ENCODE assay signal across 9 mouse cellular contexts in the genomic region with DNA sequence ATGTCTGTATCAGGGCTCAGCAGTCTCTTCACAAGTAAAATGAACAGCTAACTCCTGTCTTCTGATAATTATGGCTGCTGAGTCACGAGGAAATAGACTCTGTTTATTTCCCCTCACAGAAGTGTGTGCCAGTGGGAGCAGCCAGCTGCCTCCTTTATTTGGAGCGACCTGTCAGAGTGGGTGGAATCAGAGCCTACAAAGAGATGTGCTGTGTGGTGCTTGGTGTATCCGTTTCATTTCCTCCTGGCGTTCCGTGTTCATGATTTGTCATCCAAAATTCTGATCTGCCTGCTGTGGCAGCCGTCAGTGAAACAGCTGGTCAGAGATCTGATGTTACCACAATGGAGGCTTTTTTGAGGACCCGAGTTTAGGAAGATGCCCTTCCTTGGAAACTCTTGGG. TPM values are rescaled to one million over a fixed set of nuclear protein-coding genes. Genes with fewer than 3 reads are reported as not detected.
DNase-seq lines count a peak whose midpoint lies in the region; ATAC-seq and TF ChIP-seq lines count a peak whose summit lies in the region.
"Had no signal": no experiment of that assay in that cellular context is flagged by ENCODE, and none has a peak within 500 bp of the region (broad histone marks: within the 10 kb centered on the region; RNA-seq: fewer than 3 reads in every experiment).

No protein-coding gene starts in this region.

- ATAC-seq in hindbrain, embryonic 15.5 days (ENCODE audit: low FRiP score, low read depth) = peak; percentile 70; the same call in 1 of the 2 replicates
- ATAC-seq in hindbrain, embryonic 11.5 days (ENCODE audit: low FRiP score) = no peak
- ATAC-seq in forebrain, postnatal 0 days = peak; percentile 94
- peak; percentile 72 for ATAC-seq in hindbrain, embryonic 16.5 days
- ATAC-seq in lung, postnatal 0 days = peak; percentile 78
- no peak for ATAC-seq in activated CD4-positive, CD25-positive, alpha-beta regulatory T cell, adult 4 months

- peaks cover 15% of the 10 kb centered on the region for H3K4me1 ChIP-seq in hindbrain, embryonic 15.5 days (replicated peaks)
- no peaks in the 10 kb centered on the region for H3K4me1 ChIP-seq in hindbrain, embryonic 11.5 days (replicated peaks; ENCODE audit: control insufficient read depth, insufficient read depth, low read length)
- H3K4me1 ChIP-seq in forebrain, postnatal 0 days (ENCODE audit: insufficient read depth) = peaks cover 8% of the 10 kb centered on the region; the same call in 1 of the 2 replicates
- peaks cover 9% of the 10 kb centered on the region for H3K4me1 ChIP-seq in hindbrain, embryonic 16.5 days (ENCODE audit: control insufficient read depth, insufficient read depth, low read depth, low read length)
- peaks cover 5% of the 10 kb centered on the region; the same call in 1 of the 2 replicates for H3K4me1 ChIP-seq in lung, postnatal 0 days (ENCODE audit: insufficient read depth, low read depth, low read length)
- H3K4me1 ChIP-seq: midbrain, embryonic 12.5 days had no signal

- DNase-seq in hindbrain, embryonic 11.5 days (ENCODE audit: low spot score) = no peak
- peak; percentile 63 for DNase-seq in forebrain, postnatal 0 days
- DNase-seq in lung, postnatal 0 days (ENCODE audit: low spot score) = peak; percentile 66
- DNase-seq in thymus, postnatal 14 days = no peak
- DNase-seq in adrenal gland, adult 2 months = no peak

- TF ChIP-seq CTCF in forebrain, postnatal 0 days (IDR thresholded peaks at IDR 0.05; ENCODE audit: low read depth) = no peak
- TF ChIP-seq CTCF in lung, postnatal 0 days (IDR thresholded peaks at IDR 0.05) = no peak

- H3K27ac ChIP-seq in hindbrain, embryonic 15.5 days (replicated peaks) = peak overlapping the region; percentile 60
- no peak overlapping the region for H3K27ac ChIP-seq in hindbrain, embryonic 11.5 days (ENCODE audit: low read depth, low read length)
- H3K27ac ChIP-seq in forebrain, postnatal 0 days (ENCODE audit: low read depth, low read length) = peak overlapping the region; percentile 85
- H3K27ac ChIP-seq in hindbrain, embryonic 16.5 days (ENCODE audit: low read depth, low read length) = peak overlapping the region; percentile 73
- H3K27ac ChIP-seq in lung, postnatal 0 days (ENCODE audit: low read length) = no peak overlapping the region
- H3K27ac ChIP-seq: midbrain, embryonic 12.5 days had no signal

- H3K4me3 ChIP-seq in hindbrain, embryonic 15.5 days = no peak overlapping the region
- H3K4me3 ChIP-seq in hindbrain, embryonic 11.5 days (ENCODE audit: low read depth, low read length) = no peak overlapping the region
- no peak overlapping the region for H3K4me3 ChIP-seq in forebrain, postnatal 0 days (ENCODE audit: low read depth, low read length)
- H3K4me3 ChIP-seq in hindbrain, embryonic 16.5 days (ENCODE audit: low read length) = no peak overlapping the region
- no peak overlapping the region for H3K4me3 ChIP-seq in lung, postnatal 0 days (ENCODE audit: low read depth, low read length)
- H3K4me3 ChIP-seq: midbrain, embryonic 12.5 days had no signal

- no peaks in the 10 kb centered on the region for H3K27me3 ChIP-seq in hindbrain, embryonic 15.5 days
- no peaks in the 10 kb centered on the region for H3K27me3 ChIP-seq in hindbrain, embryonic 11.5 days (ENCODE audit: control insufficient read depth, insufficient read depth, low read length)
- no peaks in the 10 kb centered on the region for H3K27me3 ChIP-seq in forebrain, postnatal 0 days (ENCODE audit: insufficient read depth, low read length)
- H3K27me3 ChIP-seq in hindbrain, embryonic 16.5 days (replicated peaks; ENCODE audit: control insufficient read depth, insufficient read depth, low read length) = no peaks in the 10 kb centered on the region
- H3K27me3 ChIP-seq in lung, postnatal 0 days (replicated peaks; ENCODE audit: insufficient read depth, low read length) = no peaks in the 10 kb centered on the region
- H3K27me3 ChIP-seq: midbrain, embryonic 12.5 days had no signal

- TF ChIP-seq EP300 in lung, postnatal 0 days (IDR thresholded peaks at IDR 0.05) = no peak

- no peaks in the 10 kb centered on the region for H3K9me3 ChIP-seq in hindbrain, embryonic 15.5 days
- no peaks in the 10 kb centered on the region for H3K9me3 ChIP-seq in hindbrain, embryonic 11.5 days (ENCODE audit: control insufficient read depth, low read length)
- H3K9me3 ChIP-seq in forebrain, postnatal 0 days (ENCODE audit: low read length) = no peaks in the 10 kb centered on the region
- H3K9me3 ChIP-seq in hindbrain, embryonic 16.5 days (ENCODE audit: control insufficient read depth, low read length) = no peaks in the 10 kb centered on the region
- H3K9me3 ChIP-seq in lung, postnatal 0 days (ENCODE audit: low read length) = no peaks in the 10 kb centered on the region; the same call in 1 of the 2 replicates
- H3K9me3 ChIP-seq: midbrain, embryonic 12.5 days had no signal

- WGBS in hindbrain, embryonic 15.5 days = 41% methylated on average over 7 of the region's 7 CpGs
- WGBS in hindbrain, embryonic 11.5 days = 70% methylated on average over 7 of the region's 7 CpGs
- WGBS in forebrain, postnatal 0 days = 26% methylated on average over 7 of the region's 7 CpGs
- WGBS in hindbrain, embryonic 16.5 days = 32% methylated on average over 7 of the region's 7 CpGs
- WGBS in lung, postnatal 0 days = 30% methylated on average over 7 of the region's 7 CpGs

- H3K9ac ChIP-seq in hindbrain, embryonic 15.5 days = no peak overlapping the region
- no peak overlapping the region for H3K9ac ChIP-seq in hindbrain, embryonic 11.5 days (ENCODE audit: low read depth, low read length)
- H3K9ac ChIP-seq in forebrain, postnatal 0 days = 0 out of 2 replicates have a peak overlapping the region, but pooled peaks have one; percentile 18
- H3K9ac ChIP-seq in hindbrain, embryonic 16.5 days (ENCODE audit: low read depth, low read length) = peak overlapping the region; percentile 38; the same call in 1 of the 2 replicates
- no peak overlapping the region for H3K9ac ChIP-seq in lung, postnatal 0 days (replicated peaks; ENCODE audit: low read depth)
- H3K9ac ChIP-seq: midbrain, embryonic 12.5 days had no signal

- H3K36me3 ChIP-seq in hindbrain, embryonic 15.5 days = peaks cover 7% of the 10 kb centered on the region; the same call in 1 of the 2 replicates
- H3K36me3 ChIP-seq in hindbrain, embryonic 11.5 days (ENCODE audit: control insufficient read depth, insufficient read depth, low read length) = no peaks in the 10 kb centered on the region
- peaks cover 2% of the 10 kb centered on the region; the same call in 1 of the 2 replicates for H3K36me3 ChIP-seq in forebrain, postnatal 0 days (ENCODE audit: insufficient read depth)
- peaks cover 7% of the 10 kb centered on the region for H3K36me3 ChIP-seq in hindbrain, embryonic 16.5 days (ENCODE audit: control insufficient read depth, insufficient read depth, low read length)
- H3K36me3 ChIP-seq in lung, postnatal 0 days (ENCODE audit: insufficient read depth, low read length) = peaks cover 7% of the 10 kb centered on the region; the same call in 1 of the 2 replicates

- H3K4me2 ChIP-seq in hindbrain, embryonic 15.5 days = no peak overlapping the region
- no peak overlapping the region for H3K4me2 ChIP-seq in hindbrain, embryonic 11.5 days (replicated peaks; ENCODE audit: low read depth, low read length)
- no peak overlapping the region for H3K4me2 ChIP-seq in forebrain, postnatal 0 days (ENCODE audit: low read depth)
- H3K4me2 ChIP-seq in hindbrain, embryonic 16.5 days (ENCODE audit: low read length) = peak overlapping the region; percentile 15; the same call in 1 of the 2 replicates
- no peak overlapping the region for H3K4me2 ChIP-seq in lung, postnatal 0 days (replicated peaks; ENCODE audit: low read depth, low read length)
- H3K4me2 ChIP-seq: midbrain, embryonic 12.5 days had no signal

RNA-seq across cellular contexts. Expression of a gene that starts 47.3 kb away (rescaled TPM):
- 34.1 and 38.1 TPM in 2 replicates for polyA plus RNA-seq in hindbrain, embryonic 15.5 days (2015; fragmentation: Nextera tagmentation; extraction: Ambion mirVana)
- polyA plus RNA-seq in hindbrain, embryonic 11.5 days (2014; fragmentation: Nextera tagmentation; extraction: Ambion mirVana) = 26.3 and 32.5 TPM in 2 replicates
- total RNA-seq in forebrain, postnatal 0 days (2014; rRNA removed) = 88.9 and 120 TPM in 2 replicates
- 31.6 and 48.3 TPM in 2 replicates for polyA plus RNA-seq in forebrain, postnatal 0 days (2015; fragmentation: Nextera tagmentation; extraction: Ambion mirVana)
- polyA plus RNA-seq in hindbrain, embryonic 16.5 days (2015; fragmentation: Nextera tagmentation; extraction: Ambion mirVana) = 28.9 and 36.0 TPM in 2 replicates
- 17.9 TPM in 2 replicates for polyA plus RNA-seq in lung, postnatal 0 days (2015; fragmentation: Nextera tagmentation; extraction: Ambion mirVana)
- 1 to 10 TPM; 2.4 TPM for polyA plus RNA-seq in activated CD4-positive, CD25-positive, alpha-beta regulatory T cell, adult 4 months (2017; shearing (Covaris generic))
- total RNA-seq in adrenal gland, adult 2 months (2021) = 10 to 100 TPM; 18.0 to 24.0 TPM
- polyA plus RNA-seq in adrenal gland, adult 2 months (2012; rRNA removed) = 7.4 and 10.9 TPM in 2 replicates

Comparison
In these comparisons a context has a peak if more than half of its experiments do, and no peak if none do; other contexts are left out.
1. ATAC-seq: peak in hindbrain, embryonic 15.5 days (single experiment), forebrain, postnatal 0 days (single experiment), hindbrain, embryonic 16.5 days (single experiment) and lung, postnatal 0 days (single experiment); none in hindbrain, embryonic 11.5 days (single experiment) and activated CD4-positive, CD25-positive, alpha-beta regulatory T cell, adult 4 months (single experiment).
2. H3K27ac ChIP-seq: peak in hindbrain, embryonic 15.5 days (single experiment), forebrain, postnatal 0 days (single experiment) and hindbrain, embryonic 16.5 days (single experiment); none in hindbrain, embryonic 11.5 days (single experiment) and lung, postnatal 0 days (single experiment).
3. H3K9ac ChIP-seq: peak in forebrain, postnatal 0 days (single experiment) and hindbrain, embryonic 16.5 days (single experiment); none in hindbrain, embryonic 15.5 days (single experiment), hindbrain, embryonic 11.5 days (single experiment) and lung, postnatal 0 days (single experiment).
4. DNase-seq: peak in forebrain, postnatal 0 days (single experiment) and lung, postnatal 0 days (single experiment); none in hindbrain, embryonic 11.5 days (single experiment), thymus, postnatal 14 days (single experiment) and adrenal gland, adult 2 months (single experiment).